Mouse (Mus musculus) B cell, adult 2 months (primary cell): ENCODE results near the gene Sinhcaf.
"Not testable (repeated sequence)": the region's sequence is repeated elsewhere in the genome, so short reads cannot be mapped to it uniquely, and the experiment has no call there.

Experiments
- DNase-seq, 2 experiments: peaks; one replicate each; pipeline ENCODE4 v3.0.0; 2022

Sinhcaf gene

DNA sequence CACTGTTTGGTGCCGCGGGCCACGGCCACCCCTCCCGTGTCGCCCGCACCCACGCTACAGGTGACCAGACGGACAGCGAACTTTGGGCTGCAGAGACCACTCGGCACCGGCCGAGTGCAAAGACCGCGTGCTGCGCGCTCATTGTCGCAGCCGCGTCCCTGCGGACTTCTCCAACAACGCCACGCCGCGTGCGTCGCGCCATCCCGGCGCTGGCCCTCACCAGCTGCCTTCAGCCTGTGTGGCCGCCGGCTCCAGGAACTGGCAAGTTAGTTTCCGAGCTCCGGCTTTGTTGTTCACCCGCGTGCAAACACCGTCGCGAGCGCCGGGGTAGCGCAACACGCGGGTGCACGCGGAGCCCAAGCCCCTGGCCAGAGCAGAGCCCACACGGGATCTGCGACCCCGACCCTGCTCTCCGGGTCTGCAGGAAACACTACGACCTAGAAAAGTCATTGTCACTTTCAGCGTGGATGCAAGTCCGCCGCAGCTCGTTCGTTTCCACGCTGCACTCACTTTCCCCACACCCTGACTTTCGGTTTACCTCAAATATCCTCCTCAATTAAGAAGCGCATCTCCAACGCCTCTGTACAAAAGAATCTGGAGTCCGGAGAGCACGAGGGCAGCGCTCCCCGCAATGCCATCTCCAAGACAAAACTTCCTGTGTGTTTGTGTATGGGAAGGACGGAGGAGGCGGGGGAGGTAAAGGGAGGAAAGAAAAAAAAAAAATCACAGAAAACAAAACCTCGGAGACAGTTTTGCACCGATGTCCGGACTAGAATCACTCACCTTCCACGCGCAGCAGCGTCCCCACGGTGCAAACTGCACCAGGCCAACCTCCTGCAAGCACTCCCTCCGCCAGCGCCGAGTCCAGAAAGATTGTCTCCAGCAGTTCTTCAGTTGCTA is 508 bp downstream of the Sinhcaf start:
- peak; percentile 42 to 54 for DNase-seq

GRCm38 (mm10) chr6:148944767-148945508 is 1.3 kb downstream of the Sinhcaf start:
- peak; percentile 74 to 77 for DNase-seq

DNA sequence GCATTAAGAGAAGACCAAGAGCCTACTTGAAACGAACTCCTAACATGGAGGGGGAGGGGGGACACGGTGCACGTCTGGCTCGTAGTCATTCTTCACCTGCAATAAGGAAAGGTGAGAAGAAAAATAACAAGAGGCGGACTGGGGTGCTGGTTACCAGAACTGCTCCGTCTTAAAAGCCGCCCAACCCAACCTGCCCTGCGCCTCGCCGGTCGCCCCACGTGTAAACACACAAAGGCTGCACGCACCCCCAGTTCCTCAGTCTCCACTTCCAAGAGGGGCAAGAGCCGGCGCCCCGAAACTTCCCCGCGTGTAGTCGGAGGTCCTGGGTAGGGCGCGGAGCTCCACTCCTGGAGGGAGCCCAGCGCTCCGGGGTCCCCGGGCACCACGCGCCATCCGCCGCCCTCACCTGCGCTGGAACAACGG is 1.9 kb downstream of the Sinhcaf start:
- DNase-seq, result no peak

- no peak for DNase-seq
Measured at GRCm38 (mm10) chr6:148943695-148944094, 2.6 kb downstream of the Sinhcaf start.

GRCm38 (mm10) chr6:148942406-148942805 is 3.9 kb downstream of the Sinhcaf start:
- DNase-seq, result no peak

DNA sequence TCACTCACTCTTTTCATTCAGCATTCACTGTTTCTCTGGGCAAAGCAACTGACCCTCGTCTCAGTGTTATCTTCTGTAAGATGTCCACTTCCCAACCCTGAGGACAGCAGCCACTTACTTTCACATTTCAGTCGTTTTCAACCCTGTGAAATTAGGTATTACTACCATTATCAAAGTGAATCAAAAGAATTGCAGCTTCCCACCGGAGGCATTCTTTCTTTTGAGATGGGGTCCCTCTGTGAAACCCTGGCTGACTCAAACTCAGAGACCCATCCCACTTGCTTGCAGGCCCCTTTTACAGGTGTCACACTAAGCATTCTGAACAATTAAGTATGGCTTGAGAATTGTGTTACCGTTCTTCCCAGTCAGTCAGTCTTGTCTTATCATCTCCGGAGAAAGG is 4.4 kb downstream of the Sinhcaf start:
- DNase-seq, result no peak

DNA sequence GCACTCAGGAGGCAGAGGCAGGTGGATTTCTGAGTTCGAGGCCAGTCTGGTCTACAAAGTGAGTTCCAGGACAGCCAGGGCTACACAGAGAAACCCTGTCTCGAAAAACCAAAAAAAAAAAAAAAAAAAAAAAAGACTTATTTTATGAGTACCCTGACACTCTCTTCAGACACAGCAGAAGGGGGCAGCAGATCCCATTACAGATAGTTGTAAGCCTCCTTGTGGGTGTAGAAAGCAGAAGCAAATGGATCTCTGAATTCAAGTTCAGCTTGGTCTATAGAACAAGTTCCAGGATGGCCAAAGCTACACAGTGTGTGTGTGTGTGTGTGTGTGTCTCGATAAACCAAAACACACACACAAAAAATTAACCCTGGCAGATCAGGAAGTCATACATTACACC is 5.9 kb downstream of the Sinhcaf start:
- peak; percentile 51 to 59 for DNase-seq

DNA sequence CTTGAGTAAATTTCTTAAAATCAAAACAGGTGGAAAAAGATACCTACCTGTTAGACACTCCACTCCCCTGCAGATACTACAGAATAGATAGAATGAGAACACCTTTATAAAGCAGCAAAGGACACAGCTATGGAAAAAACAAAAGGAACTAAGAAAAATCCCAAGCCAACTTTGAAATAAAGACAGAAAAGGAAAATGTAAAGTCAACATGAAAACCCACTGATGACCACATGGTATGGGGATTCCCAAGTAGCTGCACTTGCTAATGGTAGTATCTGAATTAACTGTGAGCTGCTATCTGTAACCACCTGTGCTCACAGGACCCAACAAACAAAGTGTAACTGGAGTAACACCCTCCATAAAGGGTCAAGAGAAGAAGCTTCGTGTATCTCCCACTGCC is 8.6 kb downstream of the Sinhcaf start:
- no peak for DNase-seq

GRCm38 (mm10) chr6:148934961-148935590 is 11.2 kb downstream of the Sinhcaf start:
- DNase-seq, result no peak

DNA sequence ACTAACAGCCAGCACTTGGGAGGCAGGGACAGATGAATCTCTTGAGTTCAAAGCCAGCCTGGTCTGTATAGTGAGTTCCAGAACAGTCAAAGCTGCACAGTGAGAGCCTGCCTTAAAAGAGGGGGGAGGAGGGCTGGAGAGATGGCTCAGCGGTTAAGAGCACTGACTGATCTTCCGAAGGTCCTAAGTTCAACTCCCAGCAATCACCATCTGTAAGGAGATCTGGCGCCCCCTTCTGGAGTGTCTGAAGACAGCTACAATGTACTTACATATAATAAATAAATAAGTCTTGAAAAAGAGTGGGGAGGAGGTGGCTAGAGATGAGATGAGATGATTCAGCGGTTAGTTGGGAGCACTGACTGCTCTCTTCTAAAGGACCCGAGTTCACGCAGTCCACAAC is 15.0 kb downstream of the Sinhcaf start:
- peak; percentile 53 to 55 for DNase-seq

DNA sequence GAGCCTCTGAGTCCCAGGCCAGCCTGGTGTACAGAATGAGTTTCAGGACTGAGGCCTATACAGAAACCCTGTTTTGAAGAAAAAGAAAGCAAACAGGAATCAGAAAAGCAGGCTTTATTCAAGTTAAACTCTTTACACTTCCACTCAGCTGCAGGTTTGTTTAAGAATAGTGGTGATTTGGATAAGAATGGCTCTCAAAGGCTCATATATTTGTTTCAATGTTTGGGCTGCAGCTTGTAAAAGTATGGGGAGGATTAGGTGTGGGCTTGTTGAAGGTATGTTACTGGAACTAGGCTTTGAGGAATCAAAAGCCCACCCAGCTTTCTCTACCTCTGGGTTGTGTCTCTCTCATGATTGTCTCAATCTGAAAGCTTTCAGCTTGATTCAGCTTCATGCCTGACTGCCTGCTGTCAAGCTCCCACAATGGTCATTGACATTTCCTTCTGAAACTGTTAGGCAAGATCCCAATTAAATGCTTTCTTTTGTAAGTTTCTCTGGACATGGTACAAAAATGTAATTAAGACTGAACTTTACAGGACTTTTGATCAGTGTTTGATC is 27.3 kb downstream of the Sinhcaf start:
- no peak for DNase-seq

DNA sequence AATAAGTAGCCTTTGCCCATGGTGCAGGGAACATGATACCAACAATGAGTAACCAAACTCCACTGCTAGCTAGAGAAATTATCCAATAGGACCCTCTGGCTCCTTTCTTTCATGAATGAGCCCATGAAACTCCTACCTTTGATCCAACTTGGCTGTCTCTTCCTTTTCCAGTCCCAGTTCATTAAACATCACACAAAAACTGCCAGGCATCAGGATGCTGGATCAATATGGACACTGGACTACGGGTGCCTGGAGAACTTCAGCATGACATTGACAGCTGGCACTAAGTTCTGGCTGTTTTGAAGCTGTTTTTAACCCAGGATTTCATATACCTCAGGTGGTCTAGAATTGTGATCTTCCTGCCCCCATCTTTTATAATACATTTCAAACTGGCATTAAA is 28.6 kb downstream of the Sinhcaf start:
- no peak for DNase-seq

DNA sequence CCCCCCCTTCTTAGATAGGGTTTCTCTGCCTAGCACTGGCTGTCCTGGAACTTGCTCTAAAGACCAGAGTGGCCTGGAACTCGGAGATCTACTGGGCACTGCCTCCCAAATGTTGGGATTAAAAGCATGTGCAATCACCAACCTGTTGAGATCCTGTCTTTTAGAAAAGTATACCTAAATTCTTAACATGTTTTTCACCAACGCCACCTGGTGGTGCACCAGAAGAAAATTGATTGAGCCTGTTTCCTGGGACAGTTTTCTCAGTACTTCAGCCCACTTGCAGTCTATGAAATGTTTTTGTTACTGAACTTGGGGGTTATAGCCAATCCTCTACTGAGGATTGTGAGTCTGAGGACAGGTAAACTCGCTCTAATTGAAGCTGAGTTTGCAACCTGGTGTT is 29.4 kb downstream of the Sinhcaf start:
- peak; percentile 41 to 45 for DNase-seq

DNA sequence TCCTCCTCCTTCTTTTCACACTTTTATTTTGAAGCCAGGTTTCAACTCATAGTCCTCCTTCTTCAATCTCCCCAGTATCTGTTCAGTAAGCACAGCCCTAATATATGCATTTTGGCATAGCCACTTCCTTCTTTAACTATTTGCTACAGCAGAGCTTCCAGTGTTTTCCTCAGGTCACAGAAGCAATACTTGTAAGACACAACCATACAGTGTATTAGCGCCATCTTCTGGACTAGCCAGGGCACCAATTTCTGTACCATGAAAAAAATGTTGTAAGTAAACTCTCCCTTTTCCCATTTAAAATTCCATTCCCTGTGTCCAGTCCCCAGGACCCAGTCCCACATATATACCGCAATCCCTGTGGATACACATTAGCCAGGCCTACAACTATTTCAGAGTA is 32.3 kb downstream of the Sinhcaf start:
- DNase-seq, result peak; percentile 59 to 65

DNA sequence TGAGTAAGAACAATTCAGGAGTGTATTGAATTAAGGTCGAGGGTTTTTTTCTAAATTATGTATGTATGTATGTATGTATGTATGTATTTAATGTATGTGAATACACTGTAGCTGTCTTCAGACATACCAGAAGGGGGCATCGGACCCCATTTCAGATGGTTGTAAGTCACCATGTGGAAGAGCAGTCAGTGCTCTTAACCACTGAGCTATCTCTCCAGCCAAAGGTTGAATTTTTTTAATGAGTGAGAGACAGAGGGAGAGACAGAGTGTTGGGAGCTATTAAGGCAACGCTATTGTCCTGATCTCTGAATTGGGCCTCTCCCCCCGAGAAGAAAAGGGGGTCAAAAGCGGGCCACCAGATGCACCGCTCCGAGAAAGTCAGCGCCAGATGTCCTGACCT is 34.4 kb downstream of the Sinhcaf start:
- not testable (repeated sequence) for DNase-seq

GRCm38 (mm10) chr6:148906958-148907357 is 39.3 kb downstream of the Sinhcaf start:
- no peak for DNase-seq

DNA sequence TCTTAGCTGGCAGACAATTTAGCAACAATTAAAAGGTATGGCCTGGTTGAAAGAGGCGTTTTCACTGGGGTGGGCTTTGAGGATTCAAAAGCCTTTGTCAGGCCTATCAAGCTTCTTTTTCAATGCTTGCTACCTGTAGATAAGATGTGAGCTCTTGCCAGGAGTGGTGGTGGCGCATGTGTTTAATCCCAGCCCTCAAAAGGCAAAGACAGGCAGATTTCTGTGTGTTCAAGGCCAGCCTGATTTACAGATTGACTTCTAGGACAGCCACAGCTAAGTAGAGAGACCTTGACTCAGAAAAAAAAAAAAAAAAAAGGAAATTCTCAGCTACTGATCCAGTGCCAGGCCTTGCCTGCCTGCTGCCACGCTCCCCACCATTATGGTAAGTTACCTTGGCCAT is 43.5 kb downstream of the Sinhcaf start:
- no peak for DNase-seq

GRCm38 (mm10) chr6:148896507-148896851 is 49.8 kb downstream of the Sinhcaf start:
- no peak for DNase-seq

DNA sequence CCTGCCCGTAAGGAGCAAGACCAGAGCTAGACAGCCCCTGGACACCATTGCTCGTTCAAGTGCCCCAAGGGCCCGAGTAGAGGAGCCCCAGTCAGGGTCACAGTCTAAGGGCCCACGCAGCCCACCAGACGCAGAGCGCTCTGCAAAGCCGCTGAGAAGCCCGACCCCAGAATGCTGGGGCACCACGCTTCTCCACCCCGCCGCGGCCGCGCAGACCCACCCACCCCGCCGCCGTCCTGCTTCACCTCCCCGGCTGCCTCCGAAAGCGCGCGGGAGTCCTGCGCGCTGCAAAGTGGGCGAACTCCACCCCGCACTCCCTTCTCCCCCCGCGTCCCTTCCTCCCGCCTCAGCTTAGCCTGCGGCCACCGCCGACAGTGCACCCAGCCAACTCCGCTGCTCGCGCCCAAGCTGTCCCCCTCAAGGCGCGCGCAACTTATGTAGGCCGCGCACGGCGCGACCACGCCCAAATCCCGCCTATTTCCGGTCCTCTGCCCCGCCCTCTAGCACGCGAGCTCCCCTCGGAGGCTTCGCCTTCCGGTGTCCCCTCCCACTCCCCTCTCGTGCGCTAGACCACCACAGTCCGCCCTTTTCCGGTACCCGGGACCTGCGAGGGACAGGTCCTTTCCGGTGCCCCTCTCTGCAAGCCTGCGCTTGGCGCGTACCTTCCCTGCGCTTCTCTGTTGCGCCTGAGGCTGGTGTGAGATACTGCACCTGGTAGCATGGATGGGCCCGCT is 50.3 kb downstream of the Sinhcaf start, which contains the start of gene Caprin2:
TSS of gene Caprin2 (minus strand) at position 465 of the 734 bp plus-strand sequence.
- peak; percentile 96 to 97 for DNase-seq

DNA sequence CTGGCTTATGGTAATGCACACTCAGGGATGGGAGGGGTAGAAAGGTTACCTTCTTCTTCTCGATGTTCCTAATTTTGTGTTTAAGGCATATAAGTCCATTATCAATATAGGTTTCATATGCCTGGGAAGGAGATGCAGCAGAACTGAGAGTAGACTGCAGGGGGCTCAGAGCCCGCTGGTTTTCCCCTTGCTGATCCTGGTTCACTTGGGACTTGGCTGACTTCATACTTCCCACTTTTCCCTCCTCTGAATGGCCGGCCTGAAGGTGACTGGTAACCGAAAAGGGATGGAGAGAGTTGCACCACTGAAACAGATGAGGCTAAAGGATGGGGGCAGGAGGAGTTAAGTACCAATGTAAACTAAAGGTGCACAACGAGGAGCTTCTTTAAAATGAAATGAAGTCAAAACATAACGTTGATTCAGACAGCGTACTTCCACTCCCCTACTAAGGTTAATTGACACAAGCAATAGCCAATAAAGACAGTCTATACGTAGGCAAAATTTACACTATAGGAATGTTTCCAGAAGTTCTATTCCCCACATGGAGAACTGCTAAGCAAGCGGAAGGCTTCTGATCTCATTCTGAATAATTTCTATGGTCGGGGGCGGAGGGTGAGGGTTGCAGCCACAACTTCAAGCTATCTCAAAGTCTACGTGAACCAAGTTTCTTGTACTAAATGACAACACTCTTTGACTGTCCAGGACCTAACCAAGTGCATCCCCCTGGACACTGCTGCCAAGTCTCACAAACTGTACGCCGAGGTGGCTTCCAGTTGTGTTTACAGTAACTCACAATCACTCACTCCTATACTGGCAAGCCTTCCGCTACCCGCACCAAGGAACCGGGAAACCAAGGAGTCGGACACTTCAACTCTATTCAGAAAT is 51.1 kb downstream of the Sinhcaf start:
- peak; percentile 5 to 13 for DNase-seq

GRCm38 (mm10) chr6:148873911-148874310 is 72.4 kb downstream of the Sinhcaf start:
- no peak for DNase-seq
